Mouse (Mus musculus) kidney, postnatal 10 days (tissue): Measurements from ENCODE around the gene Gnl1.
A peak's percentile ranks its signal among the peaks of the same experiment; 100 is the strongest.
"Not testable (repeated sequence)": the region's sequence is repeated elsewhere in the genome, so short reads cannot be mapped to it uniquely, and the experiment has no call there.

Experiments used
- DNase-seq: peaks from one replicate; pipeline ENCODE4 v3.0.0; 2021; ENCODE audit warnings: mixed read lengths

The Gnl1 gene

GRCm38 (mm10) chr17:35979401-35980362, at the start of gene Gnl1, which contains the start of gene Prr3:
Gene Gnl1 (plus strand): TSS chr17:35979851.
Gene Prr3 (minus strand): TSS chr17:35980236.
- peak; percentile 94 for DNase-seq

GRCm38 (mm10) chr17:35930627-35931026, 49.0 kb upstream of the Gnl1 start:
- DNase-seq = no peak

GRCm38 (mm10) chr17:35932608-35933007, 47.0 kb upstream of the Gnl1 start:
- DNase-seq = no peak

- not testable (repeated sequence) for DNase-seq
Observed at GRCm38 (mm10) chr17:35935763-35936162, 43.9 kb upstream of the Gnl1 start.

GRCm38 (mm10) chr17:35937700-35938348, 41.8 kb upstream of the Gnl1 start:
- peak; percentile 61 for DNase-seq

- no peak for DNase-seq
Observed at GRCm38 (mm10) chr17:35939108-35939507, 40.5 kb upstream of the Gnl1 start.

GRCm38 (mm10) chr17:35939941-35940340, 39.7 kb upstream of the Gnl1 start:
- DNase-seq = no peak

GRCm38 (mm10) chr17:35950946-35951345, 28.7 kb upstream of the Gnl1 start:
- not testable (repeated sequence) for DNase-seq

GRCm38 (mm10) chr17:35952559-35952958, 27.1 kb upstream of the Gnl1 start:
- DNase-seq = not testable (repeated sequence)

- DNase-seq = no peak
Observed at GRCm38 (mm10) chr17:35954665-35955064, 25.0 kb upstream of the Gnl1 start.

GRCm38 (mm10) chr17:35958533-35959223, 21.0 kb upstream of the Gnl1 start:
- DNase-seq = no peak

GRCm38 (mm10) chr17:35963279-35963678, 16.4 kb upstream of the Gnl1 start:
- no peak for DNase-seq

- no peak for DNase-seq
Observed at GRCm38 (mm10) chr17:35967621-35968020, 12.0 kb upstream of the Gnl1 start.

GRCm38 (mm10) chr17:35969418-35970389, 9.9 kb upstream of the Gnl1 start, which contains the start of gene Abcf1:
Gene Abcf1 (minus strand): TSS chr17:35969761.
- DNase-seq = peak; percentile 100

GRCm38 (mm10) chr17:35972131-35972530, 7.5 kb upstream of the Gnl1 start:
- DNase-seq = no peak

GRCm38 (mm10) chr17:35978811-35979400, 745 bp upstream of the Gnl1 start:
- peak; percentile 89 for DNase-seq

GRCm38 (mm10) chr17:35980363-35980754, 708 bp downstream of the Gnl1 start:
- peak; percentile 76 for DNase-seq

GRCm38 (mm10) chr17:35981776-35982175, 2.1 kb downstream of the Gnl1 start:
- DNase-seq = no peak

GRCm38 (mm10) chr17:35991781-35992180, 12.1 kb downstream of the Gnl1 start:
- peak; percentile 50 for DNase-seq

GRCm38 (mm10) chr17:35993675-35994074, 14.0 kb downstream of the Gnl1 start:
- DNase-seq = peak; percentile 87

- peak; percentile 88 for DNase-seq
Observed at GRCm38 (mm10) chr17:35994175-35994878, 14.7 kb downstream of the Gnl1 start.
